Mouse (Mus musculus) heart, embryonic 12.5 days (tissue): Measurements from ENCODE around the gene Itk. TPM values are rescaled to one million over a fixed set of nuclear protein-coding genes. Genes with fewer than 3 reads are reported as not detected.

Source experiments
- ATAC-seq: fragments of 200-750 bp; cut with Nextera tagmentation; 2 replicates; pipeline ENCODE4 v1.8.0; 2017; ENCODE audit warnings: moderate TSS enrichment, moderate library complexity; ENCODE audit not compliant: insufficient number of reproducible peaks, low FRiP score
- H3K27ac ChIP-seq: fragments of 300-500 bp; sonication (generic); 2 replicates; pipeline ENCODE4 v1.5.1; 2016; ENCODE audit warnings: mild to moderate bottlenecking, moderate library complexity; ENCODE audit not compliant: poor library complexity, severe bottlenecking
- H3K27me3 ChIP-seq: fragments of 300-500 bp; sonication (generic); replicated peaks from 2 replicates; pipeline ENCODE4 v1.6.1; 2016; ENCODE audit warnings: mild to moderate bottlenecking, moderate library complexity
- H3K36me3 ChIP-seq: fragments of 300-500 bp; sonication (generic); 2 replicates; pipeline ENCODE4 v1.6.1; 2016; ENCODE audit warnings: mild to moderate bottlenecking, moderate library complexity
- H3K4me1 ChIP-seq: fragments of 300-500 bp; sonication (generic); replicated peaks from 2 replicates; pipeline ENCODE4 v1.6.1; 2016; ENCODE audit warnings: mild to moderate bottlenecking
- H3K4me2 ChIP-seq: fragments of 300-500 bp; sonication (generic); 2 replicates; pipeline ENCODE4 v1.6.1; 2016; ENCODE audit warnings: mild to moderate bottlenecking, moderate library complexity
- H3K4me3 ChIP-seq: fragments of 300-500 bp; sonication (generic); 2 replicates; pipeline ENCODE4 v1.5.1; 2016; ENCODE audit warnings: mild to moderate bottlenecking
- H3K9ac ChIP-seq: fragments of 300-500 bp; sonication (generic); 2 replicates; pipeline ENCODE4 v1.6.1; 2016; ENCODE audit warnings: mild to moderate bottlenecking, moderate library complexity
- H3K9me3 ChIP-seq: fragments of 300-500 bp; sonication (generic); replicated peaks from 2 replicates; pipeline ENCODE4 v1.6.1; 2016; ENCODE audit warnings: mild to moderate bottlenecking, moderate library complexity
- WGBS: fragments of 180-500 bp; shearing (Covaris S2); methylation state at CpG from one replicate; pipeline ENCODE4 v1.1.7; 2016; 5-methylcytosine and 5-hydroxymethylcytosine counted together
- polyA plus RNA-seq: library from polyadenylated mRNA; unstranded; fragments of >200 nt; fragmentation: Nextera tagmentation; extraction: Ambion mirVana; gene quantifications from 2 replicates; pipeline ENCODE4 v1.2.1, GENCODE M21; 2016

Itk gene
- polyA plus RNA-seq, 1 experiment from 2014 or later, result not detected

DNA sequence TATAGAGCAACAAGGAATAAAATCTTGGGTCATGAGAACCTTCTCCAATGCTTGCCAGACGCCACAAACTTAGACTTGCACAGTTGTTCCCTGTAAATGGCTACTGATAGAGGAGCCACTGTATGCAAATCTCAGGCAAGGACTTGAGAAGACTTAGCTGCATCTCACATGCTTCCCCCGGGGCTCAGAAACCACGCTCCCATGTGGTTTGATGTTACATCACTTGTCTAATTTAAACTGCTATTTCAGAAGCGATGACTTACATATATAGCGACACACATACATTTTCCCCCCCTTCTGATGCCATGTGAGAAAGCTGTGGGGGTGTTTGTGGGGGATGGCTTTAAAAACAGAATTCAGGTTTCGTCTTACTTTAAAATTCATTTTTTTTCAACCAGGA, 75.5 kb downstream of the Itk start:
- H3K36me3 ChIP-seq, result no peaks in the 10 kb centered on the region
- peaks cover 5% of the 10 kb centered on the region for H3K4me1 ChIP-seq
- H3K4me3 ChIP-seq, result no peak overlapping the region
- H3K27me3 ChIP-seq, result peaks cover 35% of the 10 kb centered on the region
- WGBS, result 75% methylated on average over 6 of the region's 6 CpGs
- no peak overlapping the region for H3K4me2 ChIP-seq
- H3K9ac ChIP-seq, result no peak overlapping the region
- H3K9me3 ChIP-seq, result no peaks in the 10 kb centered on the region
- no peak overlapping the region for H3K27ac ChIP-seq
- ATAC-seq, result no peak

DNA sequence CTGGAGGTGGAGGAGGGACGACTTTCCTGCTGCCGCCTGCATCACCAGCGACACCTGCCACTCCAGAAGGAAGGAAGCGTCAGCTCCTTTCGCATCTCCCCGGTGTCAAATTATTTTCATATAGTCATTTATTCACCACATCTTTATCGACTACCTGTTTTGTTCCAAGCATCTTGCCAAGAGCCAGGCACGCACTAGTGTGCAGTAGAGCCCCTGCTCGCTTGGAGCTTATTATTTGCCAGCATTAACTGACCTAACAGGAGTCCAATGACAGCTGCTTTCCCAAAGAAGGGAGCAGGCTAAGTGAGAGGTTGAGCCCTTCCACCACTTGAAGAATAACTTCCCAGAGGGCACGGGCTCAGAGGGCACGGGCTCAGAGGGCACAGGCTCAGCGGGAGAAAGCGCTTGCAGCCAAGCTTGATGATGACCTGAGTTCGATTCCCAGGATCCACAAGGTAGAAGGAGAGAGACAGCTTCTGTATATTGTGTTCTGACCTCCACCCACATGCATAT, 76.7 kb downstream of the Itk start, which contains the start of gene Cyfip2:
Cyfip2 (minus strand) TSS at position 337 of the 513 bp plus-strand sequence.
- peak within 1 kb of the TSS; percentile 97 for H3K4me2 ChIP-seq
- H3K9ac ChIP-seq, result peak within 1 kb of the TSS; percentile 82
- WGBS, result 7% methylated on average over 14 of the region's 14 CpGs
- no peaks in the 10 kb centered on the region for H3K36me3 ChIP-seq
- no peaks in the 10 kb centered on the region for H3K9me3 ChIP-seq
- peaks cover 35% of the 10 kb centered on the region for H3K27me3 ChIP-seq
- ATAC-seq, result peak; percentile 62
- H3K4me3 ChIP-seq, result peak within 1 kb of the TSS; percentile 63
- peaks cover 5% of the 10 kb centered on the region for H3K4me1 ChIP-seq
- H3K27ac ChIP-seq, result no peak within 1 kb of the TSS

DNA sequence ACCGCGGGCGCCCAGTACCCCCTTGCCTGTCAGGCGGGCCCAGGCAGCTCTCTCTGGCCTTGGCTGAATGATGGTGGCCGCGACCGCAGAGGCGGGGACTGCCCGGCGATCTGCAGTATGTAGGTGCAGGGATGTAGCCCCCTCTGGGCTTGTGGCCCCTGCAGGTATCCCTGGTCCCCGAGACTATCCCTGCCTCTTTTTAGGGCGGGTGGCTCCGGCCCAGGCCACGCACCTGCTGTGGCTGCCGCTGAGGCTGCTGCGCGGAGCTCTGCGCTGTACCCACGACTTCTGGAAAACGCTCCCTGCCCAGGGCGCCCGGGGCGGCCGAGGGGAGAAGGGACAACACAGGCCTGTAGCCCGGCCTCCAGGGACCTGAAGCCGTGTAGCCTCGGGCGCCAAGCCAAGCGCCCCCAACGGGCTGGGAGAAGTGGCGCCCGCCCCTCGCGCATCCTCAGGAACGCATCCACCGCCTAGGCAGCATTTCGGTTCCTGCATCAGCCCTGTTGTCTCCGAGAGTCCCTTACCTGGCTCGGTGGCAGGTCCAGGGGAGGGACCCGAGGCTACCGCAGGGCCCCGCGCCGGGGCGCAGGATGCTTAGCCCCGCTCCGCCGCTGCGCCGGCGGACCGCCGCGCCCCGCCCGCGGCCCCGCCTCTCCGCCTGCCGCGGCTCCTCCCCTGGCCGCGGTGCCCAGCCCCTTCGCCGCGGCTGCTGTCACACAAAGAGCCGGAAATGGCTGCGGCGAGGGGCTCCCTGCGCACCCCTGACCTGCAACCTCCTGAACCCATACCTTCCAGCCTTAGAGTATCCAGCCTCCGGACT, 77.4 kb downstream of the Itk start:
- peaks cover 35% of the 10 kb centered on the region for H3K27me3 ChIP-seq
- peak overlapping the region; percentile 82 for H3K9ac ChIP-seq
- peaks cover 5% of the 10 kb centered on the region for H3K4me1 ChIP-seq
- no peaks in the 10 kb centered on the region for H3K9me3 ChIP-seq
- WGBS, result under 1% methylated on average over 53 of the region's 71 CpGs
- H3K4me3 ChIP-seq, result peak overlapping the region; percentile 63
- peak; percentile 79 for ATAC-seq
- H3K4me2 ChIP-seq, result peak overlapping the region; percentile 97
- H3K27ac ChIP-seq, result no peak overlapping the region
- H3K36me3 ChIP-seq, result no peaks in the 10 kb centered on the region

DNA sequence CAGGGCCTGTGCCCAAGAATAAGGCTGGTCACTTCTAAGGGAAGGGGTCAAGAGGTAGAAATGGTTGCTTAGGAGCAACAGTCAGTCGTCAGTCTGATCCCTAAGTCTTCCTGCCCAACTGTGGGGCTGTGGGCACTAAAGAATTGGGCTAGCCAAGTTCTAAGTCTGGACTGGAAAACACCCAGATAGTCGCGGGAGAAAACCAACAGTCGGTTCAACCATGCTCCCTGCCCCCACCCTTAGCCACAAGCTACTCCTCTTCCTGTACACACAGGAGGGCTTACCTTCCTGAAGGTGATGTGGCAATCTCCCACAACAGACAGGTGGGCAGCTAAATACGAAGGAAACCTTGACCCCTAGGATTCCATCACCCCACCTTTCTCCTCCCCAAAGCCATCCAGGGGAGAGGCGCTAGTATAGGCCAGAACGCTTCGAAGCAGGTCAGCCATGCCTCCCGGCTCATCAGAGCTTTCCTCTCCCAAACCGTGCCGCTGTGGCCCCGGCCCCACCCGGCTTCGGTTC, 78.1 kb downstream of the Itk start:
- Histone ChIP-seq H3K36me3 (no peaks in the 10 kb centered on the region), H3K9ac (peak overlapping the region; percentile 82), H3K4me3 (peak overlapping the region; percentile 63), H3K4me2 (peak overlapping the region; percentile 97), H3K27ac (no peak overlapping the region), H3K27me3 (peaks cover 35% of the 10 kb centered on the region), H3K4me1 (peaks cover 5% of the 10 kb centered on the region), H3K9me3 (no peaks in the 10 kb centered on the region)
- ATAC-seq, result 0 out of 2 replicates have a peak, but pooled peaks have one; percentile 14
- 10% methylated on average over 14 of the region's 14 CpGs for WGBS

DNA sequence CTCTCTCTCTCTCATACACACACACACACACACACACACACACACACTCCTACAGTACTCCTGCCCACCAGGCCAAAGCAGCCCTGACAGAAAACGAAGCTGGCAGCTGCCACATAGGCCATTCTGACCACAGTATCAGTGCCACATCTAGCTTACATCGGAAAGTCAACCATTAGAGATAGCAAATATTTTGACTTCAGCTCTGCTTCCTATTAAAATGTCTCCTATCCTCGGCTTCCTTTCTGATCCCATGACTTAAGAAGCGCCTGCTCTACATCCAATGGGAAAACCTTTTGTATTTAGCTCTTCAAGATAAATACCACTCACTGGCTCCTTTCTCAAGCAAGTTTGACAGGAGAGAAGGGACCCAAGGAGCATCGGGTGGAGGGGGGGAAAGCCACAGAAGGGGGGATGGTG, 78.7 kb downstream of the Itk start:
- Histone ChIP-seq H3K27me3 (peaks cover 34% of the 10 kb centered on the region), H3K9me3 (no peaks in the 10 kb centered on the region), H3K4me1 (peaks cover 5% of the 10 kb centered on the region), H3K36me3 (no peaks in the 10 kb centered on the region), H3K9ac (no peak overlapping the region), H3K4me3 (no peak overlapping the region), H3K4me2 (no peak overlapping the region), H3K27ac (no peak overlapping the region)
- 75% methylated on average over 5 of the region's 5 CpGs for WGBS
- ATAC-seq, result no peak

DNA sequence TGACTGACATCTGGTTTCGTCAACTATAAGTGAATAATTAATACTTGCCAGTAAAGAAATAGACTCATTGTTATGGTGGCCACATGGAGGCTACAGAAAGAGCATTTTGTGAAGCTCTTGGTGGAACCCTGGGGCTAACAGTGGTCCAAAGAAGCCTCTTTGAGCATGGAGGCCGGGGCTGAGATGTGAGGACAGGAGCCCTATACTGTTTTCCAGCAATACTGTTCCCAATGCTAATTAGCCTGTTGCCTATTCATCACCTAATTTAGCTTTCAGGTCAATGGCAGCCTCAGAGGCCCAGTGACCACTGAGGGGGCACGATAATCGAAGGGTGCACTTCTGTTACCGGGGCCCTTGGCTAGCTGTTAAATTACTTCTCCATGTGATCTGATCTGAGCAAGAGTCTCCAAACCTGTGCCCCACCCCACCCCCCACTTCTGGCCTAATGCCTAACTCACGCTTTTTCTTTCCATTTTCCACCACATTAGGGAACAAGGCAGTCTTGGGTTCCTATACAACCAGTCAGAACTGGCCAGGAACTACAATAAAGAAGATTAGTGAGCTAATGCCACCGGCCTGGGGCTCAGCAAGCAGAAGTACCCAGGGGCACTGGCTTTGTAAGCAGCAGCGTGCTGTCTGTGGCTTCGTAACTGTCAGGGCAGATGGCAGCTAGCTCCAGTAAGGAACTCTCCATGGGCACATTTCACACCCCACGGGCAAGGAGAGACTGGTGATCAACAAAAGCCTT, 79.3 kb downstream of the Itk start:
- 78% methylated on average over 10 of the region's 10 CpGs for WGBS
- Histone ChIP-seq H3K4me2 (no peak overlapping the region), H3K36me3 (no peaks in the 10 kb centered on the region), H3K9me3 (no peaks in the 10 kb centered on the region), H3K27ac (no peak overlapping the region), H3K4me1 (peaks cover 5% of the 10 kb centered on the region), H3K27me3 (peaks cover 27% of the 10 kb centered on the region), H3K4me3 (no peak overlapping the region), H3K9ac (no peak overlapping the region)
- ATAC-seq, result no peak

DNA sequence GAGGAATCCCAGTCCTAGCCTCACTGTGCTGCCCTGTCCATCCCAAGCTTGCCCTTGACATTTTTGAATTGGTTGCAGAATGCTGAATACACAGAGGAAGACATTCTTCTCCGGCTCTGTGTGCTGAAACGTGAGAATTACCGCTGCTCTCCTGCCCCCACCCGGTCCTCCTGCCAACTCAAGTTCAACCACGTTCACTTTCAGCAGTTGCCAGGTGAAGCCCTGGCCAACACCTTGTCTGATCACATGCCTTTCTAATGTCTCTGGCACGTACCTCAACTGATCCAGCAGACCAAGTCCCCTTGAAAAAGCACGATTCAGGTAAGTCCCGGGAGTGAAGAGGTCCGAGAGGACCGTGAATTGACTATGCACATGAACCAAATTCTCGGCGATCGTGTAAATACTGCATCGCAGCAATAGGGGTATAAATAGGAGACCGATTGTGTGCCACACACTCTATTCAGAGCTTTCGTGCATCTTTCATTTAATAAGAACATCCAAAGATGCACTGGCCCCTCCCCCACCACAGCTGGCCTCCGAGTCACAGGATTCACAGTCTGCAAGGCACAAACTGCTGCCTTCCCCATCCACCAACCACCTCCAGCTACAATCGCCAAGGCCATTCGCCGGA, 80.1 kb downstream of the Itk start:
- H3K4me3 ChIP-seq, result no peak overlapping the region
- no peak for ATAC-seq
- no peak overlapping the region for H3K4me2 ChIP-seq
- no peaks in the 10 kb centered on the region for H3K36me3 ChIP-seq
- peaks cover 20% of the 10 kb centered on the region for H3K27me3 ChIP-seq
- H3K4me1 ChIP-seq, result peaks cover 5% of the 10 kb centered on the region
- WGBS, result 88% methylated on average over 20 of the region's 20 CpGs
- H3K9me3 ChIP-seq, result no peaks in the 10 kb centered on the region
- no peak overlapping the region for H3K27ac ChIP-seq
- no peak overlapping the region for H3K9ac ChIP-seq

DNA sequence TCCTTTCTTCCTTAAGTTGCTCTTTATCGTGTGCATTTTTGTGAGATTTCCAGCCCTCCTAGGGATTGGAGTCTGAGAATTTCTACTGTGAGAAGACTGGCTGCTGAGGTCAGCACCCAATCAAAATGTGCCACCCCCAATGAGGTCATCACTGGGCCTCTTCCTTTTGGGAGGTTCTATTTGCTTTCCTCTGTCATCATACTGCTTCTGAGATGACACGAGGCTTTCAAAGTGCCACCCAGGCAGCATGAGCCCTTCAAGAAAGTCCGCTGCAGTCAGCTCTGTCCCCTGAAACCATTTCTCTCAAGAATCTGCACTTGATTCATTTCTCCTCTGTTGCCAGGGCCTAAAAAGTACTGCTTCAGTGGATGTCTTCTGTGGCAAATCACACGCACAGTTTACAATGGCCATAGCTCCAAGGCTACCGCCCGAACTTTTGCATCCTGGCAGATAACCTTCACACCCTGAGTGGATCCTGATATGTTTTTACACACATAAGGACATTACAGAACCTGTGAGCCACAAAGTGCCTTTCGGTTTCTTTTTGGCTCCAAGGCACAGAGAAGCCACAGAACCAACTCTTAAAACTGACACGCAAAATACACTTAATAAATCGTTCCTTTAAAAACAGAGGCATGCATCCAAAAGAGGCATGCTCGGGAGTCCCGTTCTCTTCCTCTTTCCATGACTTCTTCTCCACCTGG, 80.9 kb downstream of the Itk start:
- no peak overlapping the region for H3K27ac ChIP-seq
- WGBS, result 76% methylated on average over 11 of the region's 11 CpGs
- H3K27me3 ChIP-seq, result peaks cover 14% of the 10 kb centered on the region
- no peak overlapping the region for H3K9ac ChIP-seq
- H3K4me2 ChIP-seq, result no peak overlapping the region
- no peaks in the 10 kb centered on the region for H3K9me3 ChIP-seq
- H3K4me1 ChIP-seq, result peaks cover 5% of the 10 kb centered on the region
- H3K4me3 ChIP-seq, result no peak overlapping the region
- no peaks in the 10 kb centered on the region for H3K36me3 ChIP-seq
- ATAC-seq, result no peak

DNA sequence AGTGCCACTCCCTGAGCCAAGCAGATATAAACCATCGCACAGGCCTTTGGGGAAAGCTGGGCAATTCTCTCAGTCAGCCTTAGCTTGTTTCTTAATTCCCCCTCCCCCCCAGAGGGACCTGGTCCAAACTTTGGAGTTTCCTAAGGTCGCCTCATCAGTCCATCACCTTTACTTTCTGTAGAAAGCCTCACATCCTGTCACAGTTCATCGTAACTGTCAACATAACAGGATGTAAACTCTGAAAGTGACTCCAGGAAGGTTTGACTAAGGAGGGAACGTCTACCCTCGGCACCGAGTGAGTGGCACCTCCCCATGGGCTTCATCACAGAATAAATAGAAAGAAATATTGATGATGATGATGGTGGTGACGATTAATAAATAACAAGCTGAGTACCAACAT, 81.5 kb downstream of the Itk start:
- H3K9ac ChIP-seq, result no peak overlapping the region
- H3K4me2 ChIP-seq, result no peak overlapping the region
- H3K4me3 ChIP-seq, result no peak overlapping the region
- peaks cover 14% of the 10 kb centered on the region for H3K27me3 ChIP-seq
- H3K9me3 ChIP-seq, result no peaks in the 10 kb centered on the region
- ATAC-seq, result no peak
- H3K4me1 ChIP-seq, result peaks cover 5% of the 10 kb centered on the region
- 83% methylated on average over 7 of the region's 7 CpGs for WGBS
- H3K27ac ChIP-seq, result no peak overlapping the region
- no peaks in the 10 kb centered on the region for H3K36me3 ChIP-seq

DNA sequence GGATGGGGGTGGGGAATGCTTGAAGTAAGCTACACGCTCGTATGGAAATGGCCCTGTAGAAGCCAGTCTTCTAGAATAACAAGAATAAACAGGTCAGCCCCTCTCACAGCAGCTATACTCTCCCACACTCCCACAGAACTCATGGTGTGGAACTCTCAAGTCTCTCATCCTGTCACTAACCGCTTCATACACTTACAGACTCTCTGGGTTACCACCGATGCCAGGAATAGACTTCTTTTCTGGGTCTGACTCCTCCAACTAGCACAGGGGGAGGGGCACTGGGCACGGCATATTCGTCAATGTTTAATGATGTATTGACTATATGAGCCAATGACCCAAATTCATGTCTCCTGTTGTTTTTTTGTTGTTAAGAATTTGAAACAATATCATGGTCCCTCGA, 82.5 kb downstream of the Itk start:
- no peak overlapping the region for H3K27ac ChIP-seq
- no peak overlapping the region for H3K4me3 ChIP-seq
- H3K9ac ChIP-seq, result no peak overlapping the region
- H3K4me1 ChIP-seq, result peaks cover 5% of the 10 kb centered on the region
- WGBS, result 80% methylated on average over 7 of the region's 7 CpGs
- H3K9me3 ChIP-seq, result no peaks in the 10 kb centered on the region
- H3K4me2 ChIP-seq, result no peak overlapping the region
- no peaks in the 10 kb centered on the region for H3K36me3 ChIP-seq
- H3K27me3 ChIP-seq, result peaks cover 14% of the 10 kb centered on the region
- no peak for ATAC-seq
